Mouse (Mus musculus) C2C12 (cell line): ENCODE data around the gene Lmtk2.

Source experiments
- CEBPB ChIP-seq: IDR thresholded peaks from one replicate; pipeline ENCODE4 v1.6.1; 2011; ENCODE audit warnings: low read depth, mild to moderate bottlenecking, control low read depth, moderate library complexity
- CTCF ChIP-seq: IDR thresholded peaks from one replicate; pipeline ENCODE4 v1.5.1; 2011; ENCODE audit not compliant: control insufficient read depth, insufficient read depth, insufficient read length
- MYOD1 ChIP-seq: IDR thresholded peaks from one replicate; pipeline ENCODE4 v1.6.1; 2011; ENCODE audit warnings: low read depth; ENCODE audit not compliant: control insufficient read depth, insufficient read length

DNA sequence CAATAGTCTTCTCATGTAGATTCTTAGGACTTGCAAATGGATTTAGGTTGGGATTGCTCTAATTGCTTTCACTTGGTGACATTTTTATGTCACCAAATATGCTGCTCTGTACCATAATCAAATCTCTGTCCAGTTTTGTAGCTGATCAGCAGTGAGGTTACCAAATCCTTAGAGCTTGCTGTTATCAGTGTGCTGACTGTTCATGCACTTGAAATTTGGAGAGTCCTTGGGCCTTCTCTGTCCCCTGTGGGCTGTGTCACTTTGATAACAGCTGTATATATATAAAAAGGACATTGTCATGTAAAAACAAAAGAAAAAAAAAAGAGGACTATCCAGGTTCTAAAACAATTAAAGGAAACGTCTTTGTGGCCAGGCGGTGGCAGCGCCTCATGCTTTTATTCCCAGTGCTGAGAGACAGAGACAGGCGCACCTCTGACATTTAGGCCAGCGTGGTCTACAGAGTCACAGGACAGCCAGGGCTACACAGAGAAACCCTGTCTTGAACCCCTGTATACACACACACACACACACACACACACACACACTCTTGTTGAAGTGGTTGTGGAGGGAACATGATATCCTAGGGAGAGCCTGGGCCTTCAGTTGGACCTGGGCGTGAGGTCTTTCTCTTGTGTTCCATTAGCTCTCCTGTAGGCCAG is 5.4 kb downstream of the Lmtk2 start:
- TF ChIP-seq CTCF (no peak), MYOD1 (no peak), CEBPB (no peak)
